Mouse (Mus musculus): Measurements from ENCODE around the gene Sertad4. TPM values are rescaled to one million over a fixed set of nuclear protein-coding genes. Genes with fewer than 3 reads are reported as not detected.
A peak's percentile ranks its signal among the peaks of the same experiment; 100 is the strongest.

The Sertad4 gene
- polyA plus RNA-seq, 1 experiment from 2014 or later = 17.3 TPM

DNA sequence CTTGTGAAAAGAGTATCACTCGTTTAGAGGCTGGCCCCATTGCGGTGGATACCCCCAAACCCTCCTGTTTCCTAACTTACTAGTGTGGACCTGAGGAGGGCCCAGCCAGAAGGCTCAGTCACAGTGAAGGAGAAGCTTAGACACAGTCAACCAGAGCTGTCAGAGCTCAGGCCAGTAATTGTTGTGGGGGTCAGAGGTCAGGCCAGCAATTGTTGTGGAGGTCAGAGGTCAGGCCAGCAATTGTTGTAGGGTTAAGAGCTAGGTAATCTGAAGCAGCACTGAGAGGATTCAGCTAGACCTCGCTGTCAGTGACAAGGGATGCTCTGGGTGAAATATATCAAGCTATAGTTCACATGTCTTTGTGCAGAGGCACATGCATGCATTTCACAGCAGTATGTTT lies 8.3 kb downstream of the Sertad4 start:
- Histone ChIP-seq H3K9ac (ENCODE audit: low read length) (no peak overlapping the region), H3K4me3 (ENCODE audit: low read depth, low read length) (no peak overlapping the region), H3K36me3 (ENCODE audit: control insufficient read depth, insufficient read depth, low read length) (no peaks in the 10 kb centered on the region), H3K4me1 (replicated peaks; ENCODE audit: control insufficient read depth, insufficient read depth, low read length) (peaks cover 15% of the 10 kb centered on the region), H3K27me3 (ENCODE audit: control insufficient read depth, insufficient read depth, low read length) (peaks cover 5% of the 10 kb centered on the region), H3K4me2 (ENCODE audit: low read depth, low read length, severe bottlenecking) (no peak overlapping the region), H3K27ac (ENCODE audit: low read depth, low read length) (no peak overlapping the region), H3K9me3 (ENCODE audit: control insufficient read depth, low read length) (no peaks in the 10 kb centered on the region)
- no peak for DNase-seq (ENCODE audit: low spot score)
- ATAC-seq (replicated peaks; ENCODE audit: low FRiP score) = no peak
- 8% methylated on average over 3 of the region's 3 CpGs for WGBS

DNA sequence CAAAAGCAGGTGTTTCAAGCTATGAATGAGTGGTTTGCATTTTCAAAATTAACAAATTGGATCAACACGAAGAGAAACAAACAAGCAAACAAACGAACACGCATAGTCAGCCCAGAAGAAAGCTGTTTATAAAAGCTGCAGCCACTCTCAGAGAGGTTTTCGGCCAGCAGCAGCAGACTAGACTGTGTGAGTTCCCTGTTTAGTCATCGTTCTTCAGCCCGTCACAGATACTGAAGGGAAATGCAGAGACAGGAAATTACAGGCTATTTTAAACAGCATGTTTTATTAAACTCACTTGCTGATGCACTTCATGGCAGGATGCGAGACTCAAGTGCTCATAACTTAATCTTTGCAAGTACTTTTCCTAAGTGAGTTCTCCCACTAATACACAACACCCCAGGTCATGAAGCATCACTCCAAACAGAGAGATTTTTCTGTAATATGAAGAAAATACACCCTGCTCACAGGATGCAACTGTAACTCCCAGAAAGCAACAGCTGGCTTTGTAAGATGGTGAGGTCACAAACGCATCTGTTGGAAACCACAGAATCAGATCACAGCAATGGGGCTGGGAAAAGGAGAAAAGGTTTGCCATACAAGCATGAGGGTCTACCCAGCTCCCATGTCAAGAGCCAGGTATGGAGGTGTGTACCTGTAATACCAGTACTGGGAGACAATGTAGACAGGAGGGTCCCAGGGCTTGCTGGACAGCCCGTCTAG lies 14.3 kb downstream of the Sertad4 start:
- Histone ChIP-seq H3K27ac (ENCODE audit: low read depth, low read length) (no peak overlapping the region), H3K4me2 (ENCODE audit: low read depth, low read length, severe bottlenecking) (no peak overlapping the region), H3K9me3 (ENCODE audit: control insufficient read depth, low read length) (no peaks in the 10 kb centered on the region), H3K27me3 (ENCODE audit: control insufficient read depth, insufficient read depth, low read length) (no peaks in the 10 kb centered on the region), H3K36me3 (ENCODE audit: control insufficient read depth, insufficient read depth, low read length) (no peaks in the 10 kb centered on the region), H3K4me1 (replicated peaks; ENCODE audit: control insufficient read depth, insufficient read depth, low read length) (no peaks in the 10 kb centered on the region), H3K9ac (ENCODE audit: low read length) (no peak overlapping the region), H3K4me3 (ENCODE audit: low read depth, low read length) (no peak overlapping the region)
- DNase-seq (ENCODE audit: low spot score) = peak; percentile 25
- ATAC-seq (replicated peaks; ENCODE audit: low FRiP score) = no peak
- WGBS = 86% methylated on average over 9 of the region's 9 CpGs

DNA sequence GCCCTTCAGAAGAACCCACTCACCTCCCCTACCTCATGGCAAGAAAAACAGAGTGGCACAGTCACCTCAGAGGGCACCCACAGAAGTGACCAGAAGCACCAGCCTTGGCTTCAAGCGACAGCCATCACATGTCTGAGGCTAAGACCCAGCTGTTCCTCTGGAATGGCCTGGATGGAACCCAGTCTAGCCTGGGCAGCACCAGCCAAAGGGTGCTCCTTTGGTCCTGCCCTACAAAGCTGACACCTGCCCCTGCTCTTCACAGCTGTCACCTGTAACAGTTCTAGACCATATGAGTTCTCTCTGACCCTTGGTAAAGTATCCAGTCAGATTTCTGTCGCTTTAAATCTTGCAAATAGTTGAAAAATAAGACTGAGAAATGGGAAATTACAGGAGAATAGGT lies 14.9 kb downstream of the Sertad4 start:
- Histone ChIP-seq H3K4me3 (ENCODE audit: low read depth, low read length) (no peak overlapping the region), H3K9ac (ENCODE audit: low read length) (no peak overlapping the region), H3K9me3 (ENCODE audit: control insufficient read depth, low read length) (no peaks in the 10 kb centered on the region), H3K27me3 (ENCODE audit: control insufficient read depth, insufficient read depth, low read length) (no peaks in the 10 kb centered on the region), H3K4me1 (replicated peaks; ENCODE audit: control insufficient read depth, insufficient read depth, low read length) (no peaks in the 10 kb centered on the region), H3K36me3 (ENCODE audit: control insufficient read depth, insufficient read depth, low read length) (no peaks in the 10 kb centered on the region), H3K4me2 (ENCODE audit: low read depth, low read length, severe bottlenecking) (no peak overlapping the region), H3K27ac (ENCODE audit: low read depth, low read length) (no peak overlapping the region)
- WGBS = 89% methylated on average over 2 of the region's 2 CpGs
- DNase-seq (ENCODE audit: low spot score) (no peak), ATAC-seq (replicated peaks; ENCODE audit: low FRiP score) (no peak)

DNA sequence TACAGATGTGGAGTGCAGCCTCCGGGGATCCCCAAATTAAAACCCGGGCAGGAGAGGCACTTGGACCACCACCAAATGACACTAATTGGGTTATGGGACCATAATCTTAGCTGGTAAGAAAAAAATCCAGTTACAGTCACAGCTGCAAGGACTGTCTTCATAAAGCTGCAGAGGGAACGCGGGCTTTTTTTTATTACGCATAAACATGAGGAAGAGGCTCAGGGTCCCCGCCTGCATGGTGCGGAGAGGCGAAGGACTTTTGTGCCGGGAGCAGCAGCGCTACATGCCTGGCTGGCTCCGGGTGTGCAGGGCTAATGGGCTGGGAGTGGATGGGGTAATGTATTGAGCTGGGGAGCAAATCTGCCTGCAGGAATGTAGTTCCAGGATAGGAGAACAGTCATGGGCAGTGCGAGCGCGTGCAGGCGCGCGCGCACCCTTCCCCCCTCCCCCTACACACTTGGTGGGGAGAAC lies 20.3 kb downstream of the Sertad4 start:
- H3K4me1 ChIP-seq (replicated peaks; ENCODE audit: control insufficient read depth, insufficient read depth, low read length) = peaks cover 24% of the 10 kb centered on the region
- peaks cover 13% of the 10 kb centered on the region for H3K27me3 ChIP-seq (ENCODE audit: control insufficient read depth, insufficient read depth, low read length)
- H3K36me3 ChIP-seq (ENCODE audit: control insufficient read depth, insufficient read depth, low read length) = no peaks in the 10 kb centered on the region
- peak overlapping the region; percentile 72 for H3K9ac ChIP-seq (ENCODE audit: low read length)
- peak overlapping the region; percentile 94 for H3K27ac ChIP-seq (ENCODE audit: low read depth, low read length)
- H3K4me2 ChIP-seq (ENCODE audit: low read depth, low read length, severe bottlenecking) = peak overlapping the region; percentile 63
- ATAC-seq (replicated peaks; ENCODE audit: low FRiP score) (peak; percentile 68), DNase-seq (ENCODE audit: low spot score) (peak; percentile 81)
- H3K9me3 ChIP-seq (ENCODE audit: control insufficient read depth, low read length) = no peaks in the 10 kb centered on the region
- H3K4me3 ChIP-seq (ENCODE audit: low read depth, low read length) = peak overlapping the region; percentile 34
- under 1% methylated on average over 18 of the region's 18 CpGs for WGBS

DNA sequence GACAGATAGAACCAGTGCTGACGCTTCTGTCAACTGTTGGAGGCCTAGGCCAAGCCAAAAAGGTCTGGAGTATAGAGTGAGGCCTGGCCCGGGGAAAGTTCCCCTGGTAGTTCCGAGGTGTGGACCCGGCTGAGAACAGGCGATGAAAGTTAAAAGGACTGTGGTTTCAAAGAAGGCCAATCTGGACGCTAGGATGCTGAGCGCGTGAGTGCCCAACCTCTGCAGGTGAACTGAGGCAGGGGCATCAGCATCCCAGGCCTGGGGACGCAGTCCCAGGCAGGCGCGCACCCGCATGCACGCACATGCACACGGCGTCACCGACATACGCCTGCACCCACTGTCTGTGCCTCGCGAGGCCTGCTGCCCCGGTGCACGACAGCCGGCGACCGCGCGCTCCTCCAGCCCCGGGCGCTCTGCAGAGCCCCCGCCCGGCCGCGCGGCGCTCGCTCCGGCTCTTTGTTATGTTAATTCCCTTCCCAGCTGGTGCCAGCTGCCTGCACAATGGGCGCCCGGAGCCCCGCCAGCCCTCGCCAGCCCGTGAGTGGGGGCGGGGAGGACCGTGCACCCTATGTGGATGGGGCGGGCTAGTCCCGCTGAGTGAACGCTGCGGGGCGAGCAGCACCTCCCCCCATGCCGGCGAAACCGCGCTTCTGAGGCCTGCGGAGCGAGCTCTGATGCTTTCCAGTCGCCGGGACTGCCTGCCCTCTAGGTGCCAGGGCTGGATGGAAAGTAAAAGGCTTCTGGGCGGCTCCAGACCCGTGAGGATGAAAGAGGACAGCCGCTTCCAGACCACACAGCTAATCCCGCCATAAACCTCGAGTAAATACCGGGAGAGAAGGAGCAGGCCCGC lies 21.0 kb downstream of the Sertad4 start:
- Histone ChIP-seq H3K4me1 (replicated peaks; ENCODE audit: control insufficient read depth, insufficient read depth, low read length) (peaks cover 24% of the 10 kb centered on the region), H3K27me3 (ENCODE audit: control insufficient read depth, insufficient read depth, low read length) (peaks cover 13% of the 10 kb centered on the region)

DNA sequence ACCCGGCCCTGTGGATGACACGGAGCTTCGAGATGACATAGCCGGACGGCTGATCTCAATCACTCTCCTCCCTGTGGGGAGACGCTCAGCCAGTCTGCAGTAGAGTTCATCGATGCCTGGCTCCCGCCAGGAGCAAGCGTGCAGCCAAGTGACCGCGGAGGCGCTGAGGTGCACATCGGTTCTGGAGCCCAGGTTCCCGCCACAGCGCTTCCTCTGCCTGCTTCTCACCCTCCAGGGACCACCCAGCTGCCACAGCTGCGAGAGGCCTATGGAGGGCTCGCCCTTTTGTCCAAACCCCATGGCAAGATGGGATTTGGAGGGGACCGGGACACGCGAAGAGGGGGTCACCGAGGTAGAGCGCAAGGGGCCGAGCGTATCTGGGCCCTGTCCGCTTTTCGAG lies 22.0 kb downstream of the Sertad4 start:
- ATAC-seq (replicated peaks; ENCODE audit: low FRiP score) = no peak
- no peaks in the 10 kb centered on the region for H3K36me3 ChIP-seq (ENCODE audit: control insufficient read depth, insufficient read depth, low read length)
- H3K4me2 ChIP-seq (ENCODE audit: low read depth, low read length, severe bottlenecking) = no peak overlapping the region; the same call in 1 of the 2 replicates
- DNase-seq (ENCODE audit: low spot score) = peak; percentile 70
- H3K4me3 ChIP-seq (ENCODE audit: low read depth, low read length) = no peak overlapping the region
- no peaks in the 10 kb centered on the region for H3K9me3 ChIP-seq (ENCODE audit: control insufficient read depth, low read length)
- peaks cover 13% of the 10 kb centered on the region for H3K27me3 ChIP-seq (ENCODE audit: control insufficient read depth, insufficient read depth, low read length)
- peak overlapping the region; percentile 17 for H3K9ac ChIP-seq (ENCODE audit: low read length)
- no peak overlapping the region for H3K27ac ChIP-seq (ENCODE audit: low read depth, low read length)
- H3K4me1 ChIP-seq (replicated peaks; ENCODE audit: control insufficient read depth, insufficient read depth, low read length) = peaks cover 26% of the 10 kb centered on the region
- 7% methylated on average over 26 of the region's 26 CpGs for WGBS

More for the DNA sequence above, 21.0 kb downstream of the Sertad4 start:
- H3K27ac ChIP-seq (ENCODE audit: low read depth, low read length) = peak overlapping the region; percentile 94
- H3K4me3 ChIP-seq (ENCODE audit: low read depth, low read length) = peak overlapping the region; percentile 34
- peak overlapping the region; percentile 72 for H3K9ac ChIP-seq (ENCODE audit: low read length)
- H3K4me2 ChIP-seq (ENCODE audit: low read depth, low read length, severe bottlenecking) = peak overlapping the region; percentile 63
- DNase-seq (ENCODE audit: low spot score) (peak; percentile 94), ATAC-seq (replicated peaks; ENCODE audit: low FRiP score) (peak; percentile 95)
- no peaks in the 10 kb centered on the region for H3K9me3 ChIP-seq (ENCODE audit: control insufficient read depth, low read length)
- WGBS = under 1% methylated on average over 63 of the region's 63 CpGs
- H3K36me3 ChIP-seq (ENCODE audit: control insufficient read depth, insufficient read depth, low read length) = no peaks in the 10 kb centered on the region

DNA sequence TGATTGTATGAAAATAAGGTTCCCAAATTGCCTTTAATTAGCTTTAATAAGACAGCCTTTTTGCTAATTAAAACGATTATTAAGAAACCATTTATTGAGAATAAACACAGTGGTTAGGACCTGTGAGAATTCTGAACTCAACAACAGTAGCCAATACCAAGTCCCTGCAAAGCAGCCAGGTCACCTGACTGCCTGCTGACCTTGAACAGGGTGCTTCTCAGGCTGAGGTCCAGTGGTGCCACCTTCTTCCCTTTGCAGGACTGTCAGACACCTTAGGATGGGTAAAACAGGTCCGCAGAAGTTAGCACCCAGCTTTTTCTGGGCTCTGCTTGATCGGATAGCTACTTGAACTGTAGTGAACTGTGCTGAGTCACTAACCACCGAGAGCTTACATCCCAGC lies 22.5 kb downstream of the Sertad4 start:
- WGBS = 29% methylated on average over 4 of the region's 4 CpGs
- no peak overlapping the region for H3K9ac ChIP-seq (ENCODE audit: low read length)
- H3K4me3 ChIP-seq (ENCODE audit: low read depth, low read length) = no peak overlapping the region
- H3K27me3 ChIP-seq (ENCODE audit: control insufficient read depth, insufficient read depth, low read length) = peaks cover 13% of the 10 kb centered on the region
- no peaks in the 10 kb centered on the region for H3K36me3 ChIP-seq (ENCODE audit: control insufficient read depth, insufficient read depth, low read length)
- no peaks in the 10 kb centered on the region for H3K9me3 ChIP-seq (ENCODE audit: control insufficient read depth, low read length)
- DNase-seq (ENCODE audit: low spot score) (no peak), ATAC-seq (replicated peaks; ENCODE audit: low FRiP score) (no peak)
- no peak overlapping the region for H3K27ac ChIP-seq (ENCODE audit: low read depth, low read length)
- peaks cover 26% of the 10 kb centered on the region for H3K4me1 ChIP-seq (replicated peaks; ENCODE audit: control insufficient read depth, insufficient read depth, low read length)
- no peak overlapping the region for H3K4me2 ChIP-seq (ENCODE audit: low read depth, low read length, severe bottlenecking)

DNA sequence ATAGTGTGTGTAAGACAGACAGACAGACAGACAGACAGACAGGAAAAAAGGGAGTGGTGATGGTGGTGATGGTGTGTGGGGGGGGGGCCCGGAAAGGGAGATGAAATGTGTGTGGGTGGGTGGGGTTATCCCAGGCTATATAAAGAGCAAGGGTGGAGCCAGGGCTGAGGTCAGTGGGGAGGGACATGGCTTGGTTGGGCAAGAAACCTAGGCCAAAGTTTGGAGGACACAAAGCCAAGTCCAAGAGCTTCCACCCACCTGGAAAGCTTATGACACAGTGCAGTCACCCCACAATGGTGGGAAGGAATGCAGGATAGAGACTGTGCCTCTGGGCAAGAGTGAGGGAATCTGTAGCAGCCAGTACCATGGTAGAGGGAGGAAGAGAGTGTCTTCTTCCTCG lies 23.2 kb downstream of the Sertad4 start:
- Histone ChIP-seq H3K36me3 (ENCODE audit: control insufficient read depth, insufficient read depth, low read length) (no peaks in the 10 kb centered on the region), H3K9ac (ENCODE audit: low read length) (no peak overlapping the region), H3K27me3 (ENCODE audit: control insufficient read depth, insufficient read depth, low read length) (peaks cover 13% of the 10 kb centered on the region), H3K4me3 (ENCODE audit: low read depth, low read length) (no peak overlapping the region), H3K4me1 (replicated peaks; ENCODE audit: control insufficient read depth, insufficient read depth, low read length) (peaks cover 26% of the 10 kb centered on the region), H3K4me2 (ENCODE audit: low read depth, low read length, severe bottlenecking) (no peak overlapping the region), H3K27ac (ENCODE audit: low read depth, low read length) (no peak overlapping the region), H3K9me3 (ENCODE audit: control insufficient read depth, low read length) (no peaks in the 10 kb centered on the region)
- WGBS = 60% methylated on average over 2 of the region's 2 CpGs
- ATAC-seq (replicated peaks; ENCODE audit: low FRiP score) = no peak
- DNase-seq (ENCODE audit: low spot score) = no peak
